Mouse (Mus musculus) frontal cortex, adult 2 months (tissue): Measurements from ENCODE around the gene Frs3. TPM values are rescaled to one million over a fixed set of nuclear protein-coding genes. Genes with fewer than 3 reads are reported as not detected.

Source experiments
- DNase-seq, 2 experiments: peaks; one replicate each; pipeline ENCODE4 v3.0.0; 2022; ENCODE audit warnings: low spot score in 1 of 2; ENCODE audit errors: extremely low spot score in 1 of 2
- polyA plus RNA-seq: library from polyadenylated mRNA; depleted of rRNA; stranded (reverse); fragments of >200 nt; gene quantifications from 2 replicates; pipeline ENCODE4 v1.2.3, GENCODE M21; 2012

Frs3 gene
- polyA plus RNA-seq, 1 experiment, result 39.1 TPM

DNA sequence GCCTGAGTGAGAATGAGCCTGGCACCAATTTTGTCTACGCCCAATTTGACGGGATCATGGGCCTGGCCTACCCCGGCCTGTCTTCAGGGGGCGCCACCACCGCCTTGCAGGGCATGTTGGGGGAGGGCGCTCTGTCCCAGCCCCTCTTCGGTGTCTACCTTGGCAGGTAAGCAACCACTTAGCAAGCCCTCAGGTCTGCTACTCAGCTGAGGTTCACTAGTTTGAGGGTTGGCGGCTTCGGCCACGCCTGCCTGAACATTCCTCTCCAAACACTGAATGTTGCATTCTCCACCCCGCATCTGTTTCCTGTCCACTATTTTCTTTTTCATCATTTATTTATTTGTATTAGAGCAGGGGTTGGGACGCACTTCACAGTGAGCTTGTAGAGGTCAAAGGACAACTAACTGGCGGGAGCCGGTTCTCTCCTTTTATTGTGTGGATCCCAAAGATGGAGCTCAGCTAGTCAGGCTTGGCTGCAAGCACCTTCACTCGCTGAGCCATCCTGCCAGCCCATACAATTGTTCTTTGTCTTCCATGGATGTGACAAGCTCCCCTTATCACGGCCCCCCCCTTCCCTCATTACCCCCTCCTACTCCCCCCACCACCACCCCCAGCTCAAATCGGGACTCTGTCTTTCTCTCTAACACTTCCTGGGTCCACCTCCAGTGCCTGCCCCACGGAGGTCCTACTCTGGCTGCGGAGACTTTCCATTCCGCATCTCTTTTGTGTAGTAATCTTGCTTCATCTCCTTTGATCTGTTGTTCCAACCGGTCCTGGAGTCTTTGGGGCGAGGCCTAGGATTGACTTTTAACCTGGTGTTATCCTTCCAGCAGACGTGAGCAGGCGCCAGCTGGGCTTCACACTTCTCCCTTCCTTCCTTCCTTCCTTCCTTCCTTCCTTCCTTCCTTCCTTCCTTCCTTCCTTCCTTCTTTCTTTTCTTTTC is 42.1 kb downstream of the Frs3 start:
- no peak for DNase-seq

- DNase-seq, result no peak
Measured at GRCm38 (mm10) chr17:47735553-47736100, 46.8 kb downstream of the Frs3 start.

- DNase-seq, result peak; percentile 85 to 99
Measured at GRCm38 (mm10) chr17:47736856-47737255, 48.0 kb downstream of the Frs3 start, which contains the start of gene Tfeb. Gene Tfeb, plus strand, starts transcription at chr17:47737030.

GRCm38 (mm10) chr17:47737271-47738065 is 48.6 kb downstream of the Frs3 start:
- peak; percentile 47 to 73 for DNase-seq

GRCm38 (mm10) chr17:47738066-47738878 is 49.4 kb downstream of the Frs3 start:
- no peak for DNase-seq

DNA sequence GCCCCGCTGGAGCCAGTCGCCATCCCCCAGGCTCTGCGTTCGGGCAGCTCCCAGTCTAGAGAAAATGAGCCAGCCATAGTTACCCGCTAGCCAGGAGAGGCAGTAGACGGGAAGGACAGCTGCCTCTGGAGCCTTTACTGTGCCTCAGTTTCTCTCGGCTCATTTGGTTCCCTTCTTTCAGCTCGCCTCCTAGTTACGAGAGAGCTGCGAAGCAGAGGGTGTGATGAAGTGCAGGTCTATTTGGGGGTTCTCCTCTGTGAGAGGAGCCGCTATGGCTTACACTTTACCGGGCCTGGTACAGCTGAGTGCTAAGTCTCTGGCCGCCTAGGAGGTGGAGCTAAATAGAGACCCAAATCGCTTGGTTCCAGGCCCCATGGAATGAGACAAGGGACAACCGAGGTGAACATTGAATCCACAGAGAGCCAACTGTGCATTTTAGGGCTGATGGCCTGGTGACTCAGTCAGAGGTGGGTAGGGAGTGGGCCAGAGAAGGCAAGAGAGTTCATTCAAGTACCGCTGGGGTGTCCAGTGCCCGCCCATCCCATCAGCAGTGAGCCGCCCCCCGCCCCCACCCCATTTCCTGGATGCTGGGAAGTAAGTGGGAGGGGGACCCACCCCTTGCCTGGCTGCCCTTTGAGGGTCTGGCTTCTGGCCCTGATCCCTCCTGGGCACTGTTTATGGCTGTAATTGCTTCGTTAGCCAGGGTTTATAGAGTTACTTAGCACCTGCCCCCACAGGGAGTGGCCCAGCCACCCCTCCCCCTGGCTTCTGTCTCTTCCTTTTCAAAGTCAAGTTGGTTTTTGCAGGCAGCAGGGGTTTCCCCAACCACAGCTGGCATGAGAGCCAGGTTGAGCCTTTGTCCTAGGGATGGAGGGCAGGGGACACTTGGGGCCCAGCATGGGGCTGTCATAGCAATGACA is 50.3 kb downstream of the Frs3 start:
- no peak for DNase-seq

DNA sequence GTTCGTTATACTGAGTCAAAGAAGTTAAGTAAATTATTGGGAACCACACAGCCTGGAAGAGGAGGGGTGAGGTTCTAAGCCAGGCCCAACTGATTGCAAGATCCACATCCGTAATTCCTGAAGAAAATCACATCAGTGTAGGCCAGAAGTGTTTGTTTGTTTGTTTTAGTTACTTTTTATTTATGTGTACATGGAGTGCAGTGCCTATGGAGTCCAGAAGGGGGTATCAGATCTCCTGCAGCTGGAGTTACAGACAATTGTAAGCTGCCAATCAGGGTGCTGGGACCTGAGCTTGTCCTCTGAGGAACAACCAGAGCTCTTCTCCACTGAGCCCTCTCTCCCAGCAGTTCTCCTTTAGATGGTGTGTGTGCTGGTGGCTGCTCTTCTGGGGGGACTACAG is 51.4 kb downstream of the Frs3 start:
- no peak for DNase-seq

GRCm38 (mm10) chr17:47742991-47743734 is 54.3 kb downstream of the Frs3 start:
- no peak for DNase-seq

DNA sequence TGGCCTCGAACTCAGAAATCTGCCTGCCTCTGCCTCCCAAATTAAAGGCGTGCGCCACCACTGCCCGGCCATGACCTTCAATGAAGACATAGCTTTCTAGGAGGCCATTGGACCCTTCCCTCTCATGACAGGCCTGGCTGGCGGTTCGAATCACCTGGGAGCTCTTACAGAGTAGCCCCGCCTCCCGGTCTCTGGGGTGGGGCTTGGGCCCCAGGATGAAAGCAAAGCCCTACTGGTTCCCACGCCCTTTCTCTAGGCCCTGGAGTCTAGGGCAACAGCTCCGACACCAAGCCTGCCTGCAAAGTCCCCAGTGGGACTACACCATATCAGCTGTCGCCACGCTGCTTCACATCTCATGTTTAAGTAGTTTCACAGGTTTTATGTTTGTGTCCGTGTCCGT is 55.3 kb downstream of the Frs3 start:
- no peak for DNase-seq

DNA sequence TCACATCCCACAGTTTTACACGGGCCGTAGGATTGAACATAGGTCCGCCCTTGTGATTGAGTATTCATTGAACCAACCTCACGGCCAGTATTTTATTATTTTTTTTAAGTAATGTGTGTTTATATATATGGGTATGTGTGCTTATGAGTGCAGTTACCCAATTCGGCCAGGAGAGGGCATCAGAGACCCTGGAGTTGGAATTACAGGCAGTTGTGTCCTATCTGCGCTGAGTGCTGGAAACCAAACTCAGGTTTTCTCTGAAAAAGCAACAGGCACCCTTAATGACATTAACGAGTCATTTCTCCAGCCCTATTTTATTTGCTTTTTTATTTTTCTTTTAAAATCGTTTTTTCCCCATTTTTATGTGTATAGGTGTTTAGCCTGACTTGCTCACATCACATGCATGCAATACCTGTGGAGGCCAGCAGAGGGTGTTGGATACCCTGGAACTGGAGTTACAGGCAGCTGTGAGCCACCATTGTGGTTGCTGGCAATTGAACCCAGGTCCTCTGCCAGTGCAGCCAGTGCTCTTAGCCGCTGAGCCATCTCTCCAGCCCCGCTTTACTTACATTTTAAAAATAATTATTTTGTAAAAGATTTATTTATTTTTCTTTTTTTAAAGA is 56.0 kb downstream of the Frs3 start:
- no peak for DNase-seq

DNA sequence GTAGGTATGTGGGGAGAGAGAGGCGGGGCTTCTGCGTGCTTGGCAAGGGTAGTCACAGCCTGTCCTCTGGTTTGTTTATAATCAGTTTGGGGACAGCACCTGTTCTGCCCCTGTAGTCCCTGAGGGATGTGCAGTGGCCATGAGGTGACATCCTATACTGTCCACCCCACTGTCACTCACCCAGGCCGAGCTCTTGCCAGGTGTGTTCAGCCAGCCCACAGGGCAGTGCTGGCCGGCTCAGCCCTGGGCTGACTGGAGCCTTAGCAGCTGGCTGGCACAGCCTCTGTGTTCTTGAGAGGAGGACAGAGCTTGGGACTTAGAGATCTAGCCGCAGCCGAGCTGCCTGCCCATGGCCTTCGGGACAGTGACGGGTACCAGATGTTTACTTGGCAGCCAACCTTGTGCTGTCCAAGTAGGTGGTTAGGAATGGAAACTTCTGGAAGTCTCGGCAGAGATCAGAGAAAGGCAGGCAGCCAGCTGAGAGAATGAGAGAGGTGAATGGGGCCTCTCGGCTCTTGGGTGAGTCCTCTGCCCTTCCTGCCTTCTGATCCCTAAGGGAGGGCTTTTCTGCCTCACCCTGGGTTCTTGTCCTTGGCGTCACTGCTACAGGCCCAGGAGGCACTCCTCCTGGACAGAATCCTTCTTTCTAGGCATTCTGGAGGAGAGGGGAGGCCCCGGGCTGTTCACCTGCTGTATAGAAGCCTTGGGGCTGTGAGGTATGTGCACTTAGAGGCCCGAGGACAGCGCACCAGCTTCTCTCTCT is 60.1 kb downstream of the Frs3 start:
- DNase-seq, result no peak

DNA sequence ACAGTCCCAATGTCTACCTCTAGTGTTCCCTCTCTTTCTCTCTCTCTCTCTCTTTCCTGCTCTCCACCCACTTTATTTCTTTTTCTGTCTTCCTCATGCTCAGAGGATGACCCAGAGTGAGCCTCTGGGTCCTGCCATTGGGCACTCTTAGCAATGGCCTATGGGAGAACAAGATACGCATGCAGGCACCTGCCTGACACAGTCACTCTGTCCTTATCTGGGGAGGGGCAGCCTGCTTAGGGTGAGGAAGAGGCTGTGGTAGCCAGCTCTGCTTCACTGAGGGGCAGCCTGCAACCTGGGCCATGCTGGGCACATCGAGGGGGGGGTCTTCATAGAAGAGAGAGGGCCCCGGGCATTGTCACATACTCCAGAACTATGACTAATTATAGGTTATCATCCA is 60.8 kb downstream of the Frs3 start:
- no peak for DNase-seq

DNA sequence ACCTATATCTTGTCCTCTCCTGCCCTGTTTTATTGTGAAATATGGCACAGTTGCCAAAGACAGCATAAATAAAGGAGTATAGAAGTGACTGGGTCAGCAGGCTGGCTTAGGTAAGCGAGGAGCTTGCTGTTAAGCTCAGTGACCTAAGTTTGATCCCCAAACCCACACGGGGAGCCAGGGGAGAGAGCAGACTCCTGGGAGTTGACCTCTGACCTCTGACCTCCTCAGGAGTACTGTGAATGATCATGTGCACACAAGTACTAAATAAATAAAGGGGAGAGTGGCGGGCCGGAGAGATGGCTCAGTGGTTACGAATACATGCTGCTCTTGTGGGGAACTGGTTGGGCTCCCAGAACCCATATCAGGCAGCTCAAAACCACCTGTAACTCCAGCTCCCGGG is 61.3 kb downstream of the Frs3 start:
- DNase-seq, result no peak

GRCm38 (mm10) chr17:47751811-47752210 is 63.0 kb downstream of the Frs3 start:
- DNase-seq, result no peak

- no peak for DNase-seq
Measured at GRCm38 (mm10) chr17:47753130-47753775, 64.4 kb downstream of the Frs3 start.
